Mouse (Mus musculus) frontal cortex, adult 2 months (tissue): ENCODE data around the gene Ppp2r5a. TPM values are rescaled to one million over a fixed set of nuclear protein-coding genes. Genes with fewer than 3 reads are reported as not detected.
A peak's percentile ranks its signal among the peaks of the same experiment; 100 is the strongest.
"Not testable (repeated sequence)": the region's sequence is repeated elsewhere in the genome, so short reads cannot be mapped to it uniquely, and the experiment has no call there.

ENCODE experiments used
- DNase-seq, 2 experiments: peaks; one replicate each; pipeline ENCODE4 v3.0.0; 2022; ENCODE audit warnings: low spot score in 1 of 2; ENCODE audit errors: extremely low spot score in 1 of 2
- polyA plus RNA-seq: library from polyadenylated mRNA; depleted of rRNA; stranded (reverse); fragments of >200 nt; gene quantifications from 2 replicates; pipeline ENCODE4 v1.2.3, GENCODE M21; 2012; rRNA removed

Gene Ppp2r5a
- polyA plus RNA-seq, result 90.5 and 94.4 TPM in 2 replicates

GRCm38 (mm10) chr1:191403074-191403473 lies at the start of gene Ppp2r5a:
TSS of gene Ppp2r5a (minus strand) at chr1:191403272.
- no peak for DNase-seq

GRCm38 (mm10) chr1:191450614-191451013 lies 47.5 kb upstream of the Ppp2r5a start:
- no peak for DNase-seq

- no peak for DNase-seq
These were observed 46.5 kb upstream of the Ppp2r5a start for GRCm38 (mm10) chr1:191449537-191449936.

GRCm38 (mm10) chr1:191447391-191448016 lies 44.4 kb upstream of the Ppp2r5a start:
- no peak for DNase-seq

- no peak for DNase-seq
These were observed 43.2 kb upstream of the Ppp2r5a start for GRCm38 (mm10) chr1:191446307-191446706.

- DNase-seq, result no peak
These were observed 42.8 kb upstream of the Ppp2r5a start for GRCm38 (mm10) chr1:191445831-191446258.

- no peak for DNase-seq
These were observed 42.3 kb upstream of the Ppp2r5a start for GRCm38 (mm10) chr1:191445401-191445800.

- DNase-seq, result no peak
These were observed 41.4 kb upstream of the Ppp2r5a start for GRCm38 (mm10) chr1:191444467-191444866.

- no peak for DNase-seq
These were observed 35.9 kb upstream of the Ppp2r5a start for GRCm38 (mm10) chr1:191439011-191439410.

- peak; percentile 34 to 46 for DNase-seq
These were observed 35.5 kb upstream of the Ppp2r5a start for GRCm38 (mm10) chr1:191438546-191438945.

- no peak for DNase-seq
These were observed 33.6 kb upstream of the Ppp2r5a start for GRCm38 (mm10) chr1:191436647-191437046.

GRCm38 (mm10) chr1:191435359-191435758 lies 32.3 kb upstream of the Ppp2r5a start:
- peak; percentile 35 to 65 for DNase-seq

- DNase-seq, result no peak
These were observed 29.5 kb upstream of the Ppp2r5a start for GRCm38 (mm10) chr1:191432531-191432930.

GRCm38 (mm10) chr1:191432023-191432422 lies 29.0 kb upstream of the Ppp2r5a start:
- DNase-seq, result no peak

GRCm38 (mm10) chr1:191430121-191430520 lies 27.0 kb upstream of the Ppp2r5a start:
- DNase-seq, result no peak

GRCm38 (mm10) chr1:191425884-191426283 lies 22.8 kb upstream of the Ppp2r5a start:
- no peak for DNase-seq

GRCm38 (mm10) chr1:191423201-191423600 lies 20.1 kb upstream of the Ppp2r5a start:
- no peak for DNase-seq

- DNase-seq, result not testable (repeated sequence)
These were observed 19.6 kb upstream of the Ppp2r5a start for GRCm38 (mm10) chr1:191422714-191423113.

GRCm38 (mm10) chr1:191422164-191422563 lies 19.1 kb upstream of the Ppp2r5a start:
- DNase-seq, result no peak

GRCm38 (mm10) chr1:191421426-191421999 lies 18.4 kb upstream of the Ppp2r5a start:
- no peak for DNase-seq

- no peak for DNase-seq
These were observed 17.9 kb upstream of the Ppp2r5a start for GRCm38 (mm10) chr1:191420930-191421404.
